Mouse (Mus musculus) thymus, postnatal 10 days (tissue): ENCODE measurements around the gene Vmn1r123.
"Not testable (repeated sequence)": the region's sequence is repeated elsewhere in the genome, so short reads cannot be mapped to it uniquely, and the experiment has no call there.

Experiments used
- DNase-seq, 2 experiments: peaks; one replicate each; pipeline ENCODE4 v3.0.0; 2021; ENCODE audit warnings: low spot score in 2 of 2

Vmn1r123 gene

DNA sequence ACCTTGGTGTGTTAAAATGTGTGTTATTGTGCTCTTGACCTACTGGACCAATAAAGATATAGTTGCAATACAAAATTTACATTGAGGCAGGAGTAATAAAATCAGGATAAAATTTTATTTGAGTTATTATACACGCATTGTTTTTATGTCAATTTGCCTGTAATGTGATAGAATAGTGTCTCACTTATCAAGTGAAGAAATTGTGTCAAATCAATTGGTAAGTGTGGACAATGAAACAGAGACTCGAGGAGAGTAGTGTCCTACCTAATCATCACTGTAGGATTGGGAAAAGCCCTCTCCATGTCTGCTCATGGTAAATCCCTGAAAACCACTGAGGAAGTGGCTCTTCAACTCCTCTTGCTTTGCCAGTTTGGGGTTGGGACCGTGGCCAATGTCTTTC, at the start of gene Vmn1r123:
Vmn1r123 (plus strand) TSS at position 301 of the 400 bp plus-strand sequence.
- DNase-seq = not testable (repeated sequence)

DNA sequence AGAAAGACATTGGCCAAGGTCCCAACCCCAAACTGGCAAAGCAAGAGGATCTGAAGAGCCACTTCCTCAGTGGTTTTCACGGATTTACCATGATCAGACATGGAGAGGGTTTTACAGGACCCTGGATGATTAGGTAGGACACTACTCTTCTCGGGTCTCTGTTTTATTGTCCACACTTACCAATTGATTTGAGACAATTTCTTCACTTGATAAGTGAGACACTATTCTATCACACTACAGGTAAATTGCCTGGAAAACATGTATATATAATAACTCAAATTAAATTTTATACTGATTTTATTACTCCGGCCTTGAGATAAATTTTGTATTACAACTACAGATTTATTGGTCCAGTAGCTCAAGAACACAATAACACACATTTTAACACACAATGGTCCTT, 28.0 kb upstream of the Vmn1r123 start, which contains the start of gene Vmn1r122:
Vmn1r122 (minus strand) TSS at position 101 of the 400 bp plus-strand sequence.
- DNase-seq = not testable (repeated sequence)

DNA sequence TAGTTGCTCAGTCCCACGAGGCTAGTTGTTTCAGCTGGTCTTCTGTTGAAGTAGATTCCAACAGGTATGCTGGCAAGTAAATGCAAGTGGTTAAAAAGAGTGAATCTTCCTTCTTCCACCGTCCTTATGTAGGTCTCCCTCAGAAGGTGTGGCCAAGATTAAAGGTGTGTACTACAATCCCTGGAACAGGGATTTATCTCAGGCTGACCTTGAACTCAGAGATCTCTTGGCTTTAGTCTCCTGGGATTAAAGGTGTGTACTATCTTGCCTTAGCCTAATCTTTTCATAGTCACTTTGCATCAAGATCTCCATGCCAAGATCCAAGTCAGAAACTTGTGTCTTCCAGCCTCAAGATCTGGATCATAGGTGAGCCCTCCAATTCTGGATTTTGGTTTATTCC, 28.3 kb downstream of the Vmn1r123 start, which contains the start of gene Gm5157:
Gm5157 (minus strand) TSS at position 101 of the 400 bp plus-strand sequence.
- not testable (repeated sequence) for DNase-seq
